Mouse (Mus musculus) intestine, embryonic 15.5 days (tissue): ENCODE data around the gene Cd1d1. TPM values are rescaled to one million over a fixed set of nuclear protein-coding genes. Genes with fewer than 3 reads are reported as not detected.
"Not testable (repeated sequence)": the region's sequence is repeated elsewhere in the genome, so short reads cannot be mapped to it uniquely, and the experiment has no call there.

ENCODE experiments used
- ATAC-seq: fragments of 200-750 bp; cut with Nextera tagmentation; 2 replicates; pipeline ENCODE4 v1.8.0; 2017; ENCODE audit warnings: moderate TSS enrichment, moderate library complexity
- H3K27ac ChIP-seq: fragments of 300-500 bp; sonication (generic); 2 replicates; pipeline ENCODE4 v1.5.1; 2015; ENCODE audit warnings: mild to moderate bottlenecking, inconsistent platforms
- H3K27me3 ChIP-seq: fragments of 300-500 bp; sonication (generic); replicated peaks from 2 replicates; pipeline ENCODE4 v1.6.1; 2015; ENCODE audit warnings: inconsistent platforms
- H3K36me3 ChIP-seq: fragments of 300-500 bp; sonication (generic); 2 replicates; pipeline ENCODE4 v1.6.1; 2015; ENCODE audit warnings: inconsistent platforms
- H3K4me1 ChIP-seq: fragments of 300-500 bp; sonication (generic); replicated peaks from 2 replicates; pipeline ENCODE4 v1.6.1; 2015; ENCODE audit warnings: inconsistent platforms
- H3K4me2 ChIP-seq: fragments of 300-500 bp; sonication (generic); replicated peaks from 2 replicates; pipeline ENCODE4 v1.6.1; 2015; ENCODE audit warnings: mild to moderate bottlenecking, inconsistent platforms
- H3K4me3 ChIP-seq: fragments of 300-500 bp; sonication (generic); replicated peaks from 2 replicates; pipeline ENCODE4 v1.5.1; 2015; ENCODE audit warnings: inconsistent platforms
- H3K9ac ChIP-seq: fragments of 300-500 bp; sonication (generic); 2 replicates; pipeline ENCODE4 v1.6.1; 2015; ENCODE audit warnings: inconsistent platforms
- H3K9me3 ChIP-seq: fragments of 300-500 bp; sonication (generic); 2 replicates; pipeline ENCODE4 v1.6.1; 2016; ENCODE audit warnings: inconsistent platforms
- WGBS: fragments of 180-500 bp; shearing (Covaris S2); methylation state at CpG from one replicate; pipeline ENCODE4 v1.1.7; 2015; 5-methylcytosine and 5-hydroxymethylcytosine counted together
- polyA plus RNA-seq: library from polyadenylated mRNA; unstranded; fragments of >200 nt; fragmentation: Nextera tagmentation; extraction: Ambion mirVana; gene quantifications from 2 replicates; pipeline ENCODE4 v1.2.1, GENCODE M21; 2015

The Cd1d1 gene
- 34.7 and 36.5 TPM in 2 replicates for polyA plus RNA-seq

DNA sequence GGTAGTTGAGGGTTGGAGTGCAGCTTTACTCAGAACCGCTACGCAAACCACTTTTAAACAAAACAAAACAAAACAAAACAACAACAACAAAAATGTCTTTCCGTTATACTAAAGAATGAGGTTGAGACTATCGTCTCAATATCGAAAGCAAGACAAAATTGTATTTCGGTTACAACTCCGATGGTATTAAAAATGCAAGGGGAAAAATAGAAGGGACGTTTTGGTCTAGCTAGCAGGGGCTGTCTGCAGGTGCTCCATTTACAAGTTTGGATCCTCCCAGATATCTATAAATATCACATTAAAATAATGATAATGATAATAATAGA lies at the start of gene Cd1d1:
Gene Cd1d1, minus strand, starts transcription at position 27 of the 326 bp plus-strand sequence.
- Histone ChIP-seq H3K4me3 (peak within 1 kb of the TSS; percentile 61), H3K4me1 (no peaks in the 10 kb centered on the region), H3K36me3 (no peaks in the 10 kb centered on the region), H3K27me3 (no peaks in the 10 kb centered on the region), H3K4me2 (peak within 1 kb of the TSS; percentile 64), H3K27ac (peak within 1 kb of the TSS; percentile 91), H3K9me3 (no peaks in the 10 kb centered on the region), H3K9ac (peak within 1 kb of the TSS; percentile 76)
- ATAC-seq, result no peak
- 20% methylated on average over 8 of the region's 8 CpGs for WGBS

DNA sequence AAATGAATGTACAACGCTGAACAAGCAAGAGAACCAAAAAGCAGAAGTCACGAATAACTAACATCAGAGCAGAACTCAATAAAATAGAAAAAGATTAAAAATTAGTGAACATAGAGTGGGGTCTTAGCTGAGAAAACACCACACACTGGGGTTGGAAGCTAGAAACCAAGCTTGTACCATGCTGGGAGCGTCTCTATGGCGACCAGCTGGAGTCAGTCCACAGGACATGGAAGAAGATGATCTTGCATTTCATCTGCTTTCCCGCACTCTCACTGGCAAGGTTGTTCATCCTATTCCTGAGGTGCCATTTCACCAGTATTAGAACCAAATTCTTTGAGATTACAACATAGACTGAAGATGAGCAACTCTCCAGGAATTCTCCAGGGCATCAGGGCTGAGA lies 48.6 kb upstream of the Cd1d1 start:
- Histone ChIP-seq H3K4me2 (no peak overlapping the region), H3K27ac (no peak overlapping the region), H3K36me3 (no peaks in the 10 kb centered on the region), H3K27me3 (no peaks in the 10 kb centered on the region), H3K9ac (no peak overlapping the region), H3K9me3 (no peaks in the 10 kb centered on the region), H3K4me1 (no peaks in the 10 kb centered on the region), H3K4me3 (no peak overlapping the region)
- 88% methylated on average over 5 of the region's 5 CpGs for WGBS
- no peak for ATAC-seq

DNA sequence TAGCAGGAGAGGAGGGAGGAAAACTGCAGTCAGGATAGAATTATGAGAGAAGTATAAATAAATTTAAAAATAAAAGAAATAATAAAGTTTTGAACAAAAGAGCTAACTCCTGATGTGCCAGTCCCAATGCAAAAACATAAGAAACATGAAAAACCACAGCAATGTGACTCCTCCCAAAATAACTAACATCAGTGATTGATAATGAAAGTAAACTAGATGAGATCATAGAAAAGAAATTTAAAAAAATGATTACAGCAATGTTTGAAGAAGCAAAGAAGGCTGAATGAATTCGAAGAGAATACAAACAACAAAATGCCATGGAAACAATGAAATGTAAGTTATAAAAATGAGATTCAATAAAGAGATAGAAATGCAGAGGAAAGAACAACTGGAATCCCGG lies 42.5 kb upstream of the Cd1d1 start:
- Histone ChIP-seq H3K27me3 (no peaks in the 10 kb centered on the region), H3K4me1 (no peaks in the 10 kb centered on the region), H3K36me3 (no peaks in the 10 kb centered on the region), H3K9me3 (no peaks in the 10 kb centered on the region), H3K4me2 (no peak overlapping the region), H3K4me3 (no peak overlapping the region), H3K9ac (no peak overlapping the region), H3K27ac (no peak overlapping the region)
- no peak for ATAC-seq
- 78% methylated on average over 2 of the region's 2 CpGs for WGBS

DNA sequence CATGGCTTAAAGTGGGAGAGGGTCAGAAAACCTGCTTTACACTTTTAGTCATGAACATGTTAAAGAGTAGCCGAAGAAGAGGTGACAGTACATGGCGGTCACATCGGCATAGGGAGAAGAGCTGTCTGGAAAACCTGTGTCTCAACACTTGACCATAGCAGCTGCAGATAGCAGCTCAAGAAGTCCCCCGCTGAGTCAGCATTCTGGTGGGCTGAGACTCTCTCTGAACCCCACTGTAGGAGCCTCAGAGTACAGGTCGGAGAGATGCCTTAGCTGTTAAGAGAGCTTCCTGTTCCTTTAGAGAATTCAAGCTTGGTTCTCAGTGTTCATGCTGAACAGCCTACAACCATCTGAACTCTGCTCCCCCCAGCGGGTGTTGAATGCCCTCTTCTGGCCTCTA lies 39.3 kb upstream of the Cd1d1 start:
- H3K36me3 ChIP-seq, result no peaks in the 10 kb centered on the region
- no peak overlapping the region for H3K4me2 ChIP-seq
- no peaks in the 10 kb centered on the region for H3K9me3 ChIP-seq
- no peak overlapping the region for H3K27ac ChIP-seq
- H3K4me1 ChIP-seq, result no peaks in the 10 kb centered on the region
- WGBS, result 84% methylated on average over 6 of the region's 6 CpGs
- no peak overlapping the region for H3K4me3 ChIP-seq
- H3K27me3 ChIP-seq, result no peaks in the 10 kb centered on the region
- no peak for ATAC-seq
- H3K9ac ChIP-seq, result no peak overlapping the region

DNA sequence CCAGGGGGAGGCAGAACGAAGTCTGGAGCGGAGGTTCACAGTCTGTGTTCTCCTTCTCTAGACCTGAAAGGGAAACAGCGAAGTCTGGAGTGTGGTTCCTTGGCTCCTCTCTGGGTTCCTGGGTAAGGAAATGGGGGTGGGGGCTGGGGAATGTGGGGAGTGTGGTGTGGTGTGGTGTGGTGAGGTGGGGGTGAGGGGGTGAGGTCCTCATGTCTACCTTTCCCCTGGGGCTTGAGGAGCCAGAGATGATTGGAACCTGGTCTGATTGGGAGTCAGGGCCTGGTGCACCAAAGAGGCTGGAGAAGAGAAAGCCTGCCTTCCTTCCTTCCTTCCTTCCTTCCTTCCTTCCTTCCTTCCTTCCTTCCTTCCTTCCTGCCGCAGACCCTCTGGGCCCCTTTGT lies 34.8 kb upstream of the Cd1d1 start:
- ATAC-seq, result no peak
- 90% methylated on average over 4 of the region's 4 CpGs for WGBS
- Histone ChIP-seq H3K4me2 (no peak overlapping the region), H3K27me3 (no peaks in the 10 kb centered on the region), H3K4me3 (no peak overlapping the region), H3K36me3 (no peaks in the 10 kb centered on the region), H3K27ac (no peak overlapping the region), H3K4me1 (no peaks in the 10 kb centered on the region), H3K9ac (no peak overlapping the region), H3K9me3 (no peaks in the 10 kb centered on the region)

DNA sequence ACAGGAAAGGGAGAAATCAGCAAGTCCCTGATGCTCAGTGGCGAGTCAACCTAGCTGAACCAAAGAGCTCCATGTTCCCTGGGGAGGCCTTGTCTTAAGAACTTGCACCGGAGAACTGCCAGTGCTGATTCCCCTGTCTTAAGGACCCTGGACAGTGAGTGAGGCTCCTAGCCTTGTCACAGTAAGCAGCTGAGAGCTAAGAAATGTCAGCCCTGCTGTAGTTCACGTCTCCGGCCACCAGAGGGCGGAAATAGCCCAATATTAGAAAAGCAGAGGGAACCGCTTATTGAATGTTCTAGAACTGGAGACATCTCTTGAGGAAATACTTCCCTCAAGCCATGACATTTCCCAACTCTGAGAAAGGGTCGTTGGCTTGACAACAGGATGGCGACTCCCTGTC lies 34.1 kb upstream of the Cd1d1 start:
- Histone ChIP-seq H3K9me3 (no peaks in the 10 kb centered on the region), H3K4me1 (no peaks in the 10 kb centered on the region), H3K36me3 (no peaks in the 10 kb centered on the region), H3K4me3 (no peak overlapping the region), H3K27me3 (no peaks in the 10 kb centered on the region), H3K4me2 (no peak overlapping the region), H3K9ac (no peak overlapping the region), H3K27ac (no peak overlapping the region)
- WGBS, result 21% methylated on average over 8 of the region's 8 CpGs
- ATAC-seq, result no peak

DNA sequence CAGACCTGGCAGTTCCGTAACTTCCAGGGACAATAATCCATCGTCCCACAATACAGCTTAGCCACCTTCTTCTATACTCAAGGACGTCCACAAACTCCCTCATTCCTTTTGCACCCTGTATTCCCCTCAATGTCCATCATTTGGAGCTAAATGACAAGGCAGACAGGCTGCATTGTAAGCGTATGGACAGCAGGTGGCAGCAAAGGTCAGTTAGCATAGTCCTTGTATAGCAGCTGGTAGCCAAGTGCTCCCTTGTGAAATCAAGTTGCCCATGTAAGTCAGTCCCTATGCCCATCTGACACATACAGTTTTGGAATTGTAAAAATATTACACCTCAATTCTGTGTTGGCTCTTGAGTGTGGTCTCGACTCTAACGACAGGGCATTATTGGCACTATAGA lies 31.6 kb upstream of the Cd1d1 start:
- WGBS, result 23% methylated on average over 6 of the region's 6 CpGs
- Histone ChIP-seq H3K4me1 (no peaks in the 10 kb centered on the region), H3K36me3 (no peaks in the 10 kb centered on the region), H3K9ac (no peak overlapping the region), H3K27me3 (no peaks in the 10 kb centered on the region), H3K9me3 (no peaks in the 10 kb centered on the region), H3K4me2 (no peak overlapping the region), H3K27ac (no peak overlapping the region), H3K4me3 (no peak overlapping the region)
- ATAC-seq, result no peak

DNA sequence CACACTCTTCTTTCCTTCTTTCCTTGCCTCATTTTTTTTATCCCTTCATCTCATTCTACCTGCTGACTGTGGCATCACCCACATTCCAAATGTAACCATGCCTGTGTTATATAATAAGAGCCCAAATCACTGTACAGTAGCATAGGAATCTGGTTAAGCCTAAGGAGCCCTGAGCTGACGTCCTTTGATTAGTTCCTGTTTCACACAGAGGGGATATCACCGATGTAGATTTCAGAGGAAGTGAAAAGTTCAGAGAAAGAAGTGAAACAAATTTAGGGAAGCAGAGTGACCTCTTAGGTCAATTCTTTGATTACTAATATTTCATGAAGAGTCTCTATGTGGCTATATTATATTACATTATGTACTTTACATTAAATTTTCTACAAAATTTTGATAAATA lies 18.5 kb upstream of the Cd1d1 start:
- Histone ChIP-seq H3K9me3 (no peaks in the 10 kb centered on the region), H3K4me1 (no peaks in the 10 kb centered on the region), H3K4me3 (no peak overlapping the region), H3K4me2 (no peak overlapping the region), H3K27ac (no peak overlapping the region), H3K9ac (no peak overlapping the region), H3K27me3 (no peaks in the 10 kb centered on the region), H3K36me3 (no peaks in the 10 kb centered on the region)
- ATAC-seq, result no peak
- WGBS, result 66% methylated on average over 2 of the region's 2 CpGs

DNA sequence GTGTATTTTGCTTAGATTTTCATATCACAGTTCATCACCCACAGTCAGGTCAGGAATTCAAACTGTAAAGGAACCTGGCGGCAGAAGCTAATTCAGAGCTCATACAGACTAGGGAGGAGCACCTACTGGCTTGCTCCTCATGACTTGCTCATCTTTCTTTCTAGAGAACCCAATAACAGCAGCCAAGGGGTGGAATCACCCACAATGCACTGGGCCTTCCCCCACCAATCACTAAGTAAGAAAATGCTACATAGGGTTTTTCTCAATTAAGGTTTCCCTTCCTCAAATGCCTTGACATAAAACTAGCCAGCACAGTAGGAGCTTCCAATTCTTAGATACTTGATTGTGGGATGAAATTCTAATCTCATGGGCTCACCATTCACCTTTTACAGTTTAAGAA lies 17.8 kb upstream of the Cd1d1 start:
- Histone ChIP-seq H3K4me3 (no peak overlapping the region), H3K4me1 (no peaks in the 10 kb centered on the region), H3K9me3 (no peaks in the 10 kb centered on the region), H3K27ac (no peak overlapping the region), H3K36me3 (no peaks in the 10 kb centered on the region), H3K9ac (no peak overlapping the region), H3K27me3 (no peaks in the 10 kb centered on the region), H3K4me2 (no peak overlapping the region)
- ATAC-seq, result no peak
- 72% methylated on average over 1 of the region's 1 CpGs for WGBS

DNA sequence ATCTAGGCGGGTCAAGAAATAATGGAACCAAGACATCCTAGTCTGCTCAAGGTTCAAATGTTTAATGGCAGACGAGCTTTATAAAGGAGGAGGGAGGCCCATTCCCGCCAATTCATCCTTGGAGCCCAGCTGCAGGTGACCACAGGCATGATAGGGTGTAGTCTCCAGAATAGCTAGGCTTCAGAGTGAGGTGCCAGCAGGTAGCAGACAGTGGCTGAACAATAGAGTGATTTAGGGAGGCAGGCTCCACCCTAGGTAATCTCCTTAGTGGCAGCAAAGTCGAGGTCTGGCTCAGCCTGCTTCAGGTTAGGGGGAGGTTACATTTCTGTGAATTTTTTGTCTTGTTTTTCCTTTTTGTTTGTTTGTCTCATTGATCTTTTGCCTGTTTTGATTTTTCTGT lies 16.7 kb upstream of the Cd1d1 start:
- no peak overlapping the region for H3K4me3 ChIP-seq
- ATAC-seq, result no peak
- no peaks in the 10 kb centered on the region for H3K36me3 ChIP-seq
- no peaks in the 10 kb centered on the region for H3K9me3 ChIP-seq
- H3K9ac ChIP-seq, result no peak overlapping the region
- H3K27me3 ChIP-seq, result no peaks in the 10 kb centered on the region
- H3K4me2 ChIP-seq, result no peak overlapping the region
- WGBS, result 61% methylated on average over 4 of the region's 4 CpGs
- H3K4me1 ChIP-seq, result no peaks in the 10 kb centered on the region
- no peak overlapping the region for H3K27ac ChIP-seq

DNA sequence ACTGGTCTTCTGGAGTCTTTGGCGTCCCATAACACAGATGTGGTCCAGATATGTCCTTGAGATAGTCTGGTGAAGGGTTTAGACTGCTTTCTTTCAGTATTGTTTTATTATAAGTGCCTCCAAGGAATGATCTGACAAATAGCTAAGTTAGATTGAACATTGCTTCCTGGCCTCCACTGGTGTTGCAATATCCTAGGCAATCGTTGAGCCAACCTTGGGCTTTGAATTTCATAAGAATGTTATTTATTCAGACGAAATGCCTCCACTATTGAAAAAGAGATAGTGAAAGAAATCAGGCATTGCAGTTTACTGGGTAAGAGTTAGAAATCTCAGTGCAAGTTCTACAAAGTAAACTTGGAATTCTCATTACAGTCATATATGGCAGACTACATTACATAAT lies 13.2 kb upstream of the Cd1d1 start:
- H3K4me1 ChIP-seq, H3K27me3 ChIP-seq, H3K27ac ChIP-seq, ATAC-seq, H3K36me3 ChIP-seq, H3K9me3 ChIP-seq, H3K4me2 ChIP-seq, H3K4me3 ChIP-seq, H3K9ac ChIP-seq: not testable (repeated sequence)
- 83% methylated on average over 3 of the region's 3 CpGs for WGBS

DNA sequence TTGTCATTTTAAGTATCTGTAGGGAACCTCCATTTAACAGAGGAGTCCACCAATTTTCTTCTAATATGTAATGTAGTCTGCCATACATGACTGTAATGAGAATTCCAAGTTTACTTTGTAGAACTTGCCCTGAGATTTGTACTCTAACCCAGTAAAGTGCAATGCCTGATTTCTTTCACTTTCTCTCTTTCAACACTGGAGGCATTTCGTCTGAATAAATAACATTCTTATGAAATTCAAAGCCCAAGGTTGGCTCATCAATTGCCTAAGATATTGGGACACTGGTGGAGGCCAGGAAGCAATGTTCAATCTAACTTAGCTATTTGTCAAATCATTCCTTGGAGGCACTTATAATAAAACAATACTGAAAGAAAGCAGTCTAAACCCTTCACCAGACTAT lies 9.0 kb upstream of the Cd1d1 start:
- not testable (repeated sequence) for H3K27ac ChIP-seq, H3K9ac ChIP-seq, H3K36me3 ChIP-seq, H3K4me2 ChIP-seq, H3K4me1 ChIP-seq, H3K4me3 ChIP-seq, H3K27me3 ChIP-seq, ATAC-seq, H3K9me3 ChIP-seq
- WGBS, result 80% methylated on average over 1 of the region's 1 CpGs

DNA sequence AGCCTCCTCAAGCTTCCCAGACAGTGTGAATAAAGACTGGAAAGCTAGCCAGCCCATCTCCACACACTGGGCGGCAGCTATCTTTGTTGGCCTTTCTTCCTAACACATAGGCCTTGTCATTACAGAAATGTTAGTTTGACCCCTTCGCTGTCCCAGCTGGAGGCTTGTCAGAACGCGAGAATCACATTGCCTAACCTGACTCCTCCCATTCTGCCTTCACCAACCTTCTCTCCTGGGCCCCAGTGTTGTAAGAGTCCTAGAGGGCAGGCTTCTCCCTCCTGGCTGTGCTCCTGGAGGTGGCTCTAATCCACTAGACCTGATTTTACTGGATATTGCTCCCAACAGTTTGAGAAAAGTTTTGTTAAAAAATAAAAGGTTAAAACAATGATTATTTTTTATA lies 1.4 kb upstream of the Cd1d1 start:
- no peak overlapping the region for H3K4me3 ChIP-seq
- H3K9ac ChIP-seq, result no peak overlapping the region
- H3K27me3 ChIP-seq, result no peaks in the 10 kb centered on the region
- H3K4me2 ChIP-seq, result no peak overlapping the region
- H3K9me3 ChIP-seq, result no peaks in the 10 kb centered on the region
- WGBS, result 43% methylated on average over 4 of the region's 4 CpGs
- ATAC-seq, result peak; percentile 41; the same call in 1 of the 2 replicates
- H3K36me3 ChIP-seq, result no peaks in the 10 kb centered on the region
- H3K27ac ChIP-seq, result no peak overlapping the region
- H3K4me1 ChIP-seq, result no peaks in the 10 kb centered on the region

DNA sequence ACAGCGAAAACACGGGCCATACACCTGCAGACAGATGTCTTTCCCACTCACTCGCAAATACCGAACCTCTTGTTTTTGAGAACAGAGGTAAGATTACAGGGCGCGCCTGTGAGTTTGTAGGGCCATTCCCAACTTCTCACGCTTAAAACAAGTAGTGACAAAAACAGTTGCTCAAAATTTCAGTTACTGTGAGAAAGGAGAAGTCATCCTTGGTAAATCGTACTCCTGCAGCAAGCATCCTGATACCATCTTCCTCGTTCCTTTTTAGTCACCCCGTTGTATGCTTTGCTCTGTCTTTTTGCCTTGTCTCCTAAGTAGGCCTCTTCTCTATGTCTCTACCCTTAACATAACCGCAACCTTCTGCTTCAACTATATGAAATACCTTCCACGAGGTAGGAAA lies 810 bp upstream of the Cd1d1 start:
- H3K4me2 ChIP-seq, result peak overlapping the region; percentile 64; the same call in 1 of the 2 replicates
- no peaks in the 10 kb centered on the region for H3K36me3 ChIP-seq
- ATAC-seq, result no peak
- H3K27ac ChIP-seq, result no peak overlapping the region
- H3K27me3 ChIP-seq, result no peaks in the 10 kb centered on the region
- H3K4me1 ChIP-seq, result no peaks in the 10 kb centered on the region
- no peak overlapping the region for H3K9ac ChIP-seq
- H3K4me3 ChIP-seq, result no peak overlapping the region
- WGBS, result 90% methylated on average over 12 of the region's 12 CpGs
- no peaks in the 10 kb centered on the region for H3K9me3 ChIP-seq
